Mouse (Mus musculus): Measurements from ENCODE around the gene Foxj1. TPM values are rescaled to one million over a fixed set of nuclear protein-coding genes. Genes with fewer than 3 reads are reported as not detected.
A peak's percentile ranks its signal among the peaks of the same experiment; 100 is the strongest.

The Foxj1 gene
- polyA plus RNA-seq, 1 experiment: 0.14 TPM

GRCm38 (mm10) chr11:116376945-116377661 is 41.9 kb upstream of the Foxj1 start:
- Histone ChIP-seq H3K79me3 (ENCODE audit: low read depth) (no peaks in the 10 kb centered on the region), H3ac (ENCODE audit: control insufficient read depth, insufficient read length, low read depth) (no peak overlapping the region), H3K27me3 (ENCODE audit: control insufficient read depth, insufficient read depth, insufficient read length) (no peaks in the 10 kb centered on the region), H3K36me3 (ENCODE audit: control insufficient read depth, insufficient read depth) (no peaks in the 10 kb centered on the region), H3K79me2 (ENCODE audit: control insufficient read depth, insufficient read depth) (no peaks in the 10 kb centered on the region), H3K4me3 (ENCODE audit: insufficient read depth, poor library complexity, severe bottlenecking) (no peak overlapping the region)
- no peak for TF ChIP-seq FOSL1 (IDR thresholded peaks at IDR 0.05; ENCODE audit: insufficient read depth, low read length, poor library complexity, severe bottlenecking)
- peak; percentile 60 for TF ChIP-seq MYOD1 (IDR thresholded peaks at IDR 0.05; ENCODE audit: control insufficient read depth, insufficient read length, low read depth)

GRCm38 (mm10) chr11:116371894-116372450 is 36.8 kb upstream of the Foxj1 start:
- Histone ChIP-seq H3K79me2 (ENCODE audit: control insufficient read depth, insufficient read depth) (no peaks in the 10 kb centered on the region), H3K36me3 (ENCODE audit: control insufficient read depth, insufficient read depth) (no peaks in the 10 kb centered on the region), H3ac (ENCODE audit: control insufficient read depth, insufficient read length, low read depth) (no peak overlapping the region), H3K27me3 (ENCODE audit: control insufficient read depth, insufficient read depth, insufficient read length) (no peaks in the 10 kb centered on the region), H3K79me3 (ENCODE audit: low read depth) (no peaks in the 10 kb centered on the region), H3K4me3 (ENCODE audit: insufficient read depth, poor library complexity, severe bottlenecking) (no peak overlapping the region)
- TF ChIP-seq CEBPB (IDR thresholded peaks at IDR 0.05; ENCODE audit: low read depth) (no peak), CTCF (IDR thresholded peaks at IDR 0.05; ENCODE audit: control insufficient read depth, insufficient read depth, insufficient read length) (no peak), FOSL1 (IDR thresholded peaks at IDR 0.05; ENCODE audit: insufficient read depth, low read length, poor library complexity, severe bottlenecking) (no peak), USF1 (IDR thresholded peaks at IDR 0.05; ENCODE audit: low read depth) (no peak), MAX (IDR thresholded peaks at IDR 0.05) (no peak), MYOG (IDR thresholded peaks at IDR 0.05; ENCODE audit: control insufficient read depth, extremely low read depth, insufficient read length) (no peak), MYOD1 (IDR thresholded peaks at IDR 0.05; ENCODE audit: control insufficient read depth, insufficient read length, low read depth) (no peak)

- Histone ChIP-seq H3K36me3 (ENCODE audit: control insufficient read depth, insufficient read depth) (no peaks in the 10 kb centered on the region), H3K27me3 (ENCODE audit: control insufficient read depth, insufficient read depth, insufficient read length) (no peaks in the 10 kb centered on the region), H3K79me2 (ENCODE audit: control insufficient read depth, insufficient read depth) (no peaks in the 10 kb centered on the region), H3ac (ENCODE audit: control insufficient read depth, insufficient read length, low read depth) (no peak overlapping the region), H3K4me3 (ENCODE audit: insufficient read depth, poor library complexity, severe bottlenecking) (no peak overlapping the region), H3K79me3 (ENCODE audit: low read depth) (no peaks in the 10 kb centered on the region)
- TF ChIP-seq CEBPB (IDR thresholded peaks at IDR 0.05; ENCODE audit: low read depth): no peak
- no peak for TF ChIP-seq MYOG (IDR thresholded peaks at IDR 0.05; ENCODE audit: control insufficient read depth, extremely low read depth, insufficient read length)
- no peak for TF ChIP-seq MAX (IDR thresholded peaks at IDR 0.05)
- TF ChIP-seq CTCF (IDR thresholded peaks at IDR 0.05; ENCODE audit: control insufficient read depth, insufficient read depth, insufficient read length): no peak
- TF ChIP-seq MYOD1 (IDR thresholded peaks at IDR 0.05; ENCODE audit: control insufficient read depth, insufficient read length, low read depth): no peak
- TF ChIP-seq USF1 (IDR thresholded peaks at IDR 0.05; ENCODE audit: low read depth): no peak
- no peak for TF ChIP-seq FOSL1 (IDR thresholded peaks at IDR 0.05; ENCODE audit: insufficient read depth, low read length, poor library complexity, severe bottlenecking)
These were observed 34.4 kb upstream of the Foxj1 start for GRCm38 (mm10) chr11:116369633-116370032.

- Histone ChIP-seq H3K27me3 (ENCODE audit: control insufficient read depth, insufficient read depth, insufficient read length) (no peaks in the 10 kb centered on the region), H3K36me3 (ENCODE audit: control insufficient read depth, insufficient read depth) (no peaks in the 10 kb centered on the region), H3K79me3 (ENCODE audit: low read depth) (no peaks in the 10 kb centered on the region), H3ac (ENCODE audit: control insufficient read depth, insufficient read length, low read depth) (no peak overlapping the region), H3K79me2 (ENCODE audit: control insufficient read depth, insufficient read depth) (no peaks in the 10 kb centered on the region), H3K4me3 (ENCODE audit: insufficient read depth, poor library complexity, severe bottlenecking) (no peak overlapping the region)
- TF ChIP-seq USF1 (IDR thresholded peaks at IDR 0.05; ENCODE audit: low read depth) (no peak), MAX (IDR thresholded peaks at IDR 0.05) (no peak), CEBPB (IDR thresholded peaks at IDR 0.05; ENCODE audit: low read depth) (no peak), MYOD1 (IDR thresholded peaks at IDR 0.05; ENCODE audit: control insufficient read depth, insufficient read length, low read depth) (no peak), MYOG (IDR thresholded peaks at IDR 0.05; ENCODE audit: control insufficient read depth, extremely low read depth, insufficient read length) (no peak), CTCF (IDR thresholded peaks at IDR 0.05; ENCODE audit: control insufficient read depth, insufficient read depth, insufficient read length) (no peak), FOSL1 (IDR thresholded peaks at IDR 0.05; ENCODE audit: insufficient read depth, low read length, poor library complexity, severe bottlenecking) (no peak)
These were observed 33.9 kb upstream of the Foxj1 start for GRCm38 (mm10) chr11:116369051-116369450.

- no peak overlapping the region for H3K4me3 ChIP-seq (ENCODE audit: insufficient read depth, poor library complexity, severe bottlenecking)
- no peaks in the 10 kb centered on the region for H3K79me3 ChIP-seq (ENCODE audit: low read depth)
- TF ChIP-seq FOSL1 (IDR thresholded peaks at IDR 0.05; ENCODE audit: insufficient read depth, low read length, poor library complexity, severe bottlenecking) (no peak), MYOD1 (IDR thresholded peaks at IDR 0.05; ENCODE audit: control insufficient read depth, insufficient read length, low read depth) (no peak), MYOG (IDR thresholded peaks at IDR 0.05; ENCODE audit: control insufficient read depth, extremely low read depth, insufficient read length) (no peak), CEBPB (IDR thresholded peaks at IDR 0.05; ENCODE audit: low read depth) (no peak), CTCF (IDR thresholded peaks at IDR 0.05; ENCODE audit: control insufficient read depth, insufficient read depth, insufficient read length) (peak; percentile 70)
- no peaks in the 10 kb centered on the region for H3K27me3 ChIP-seq (ENCODE audit: control insufficient read depth, insufficient read depth, insufficient read length)
- no peaks in the 10 kb centered on the region for H3K79me2 ChIP-seq (ENCODE audit: control insufficient read depth, insufficient read depth)
- H3K36me3 ChIP-seq (ENCODE audit: control insufficient read depth, insufficient read depth): no peaks in the 10 kb centered on the region
- no peak overlapping the region for H3ac ChIP-seq (ENCODE audit: control insufficient read depth, insufficient read length, low read depth)
These were observed 32.9 kb upstream of the Foxj1 start for GRCm38 (mm10) chr11:116368116-116368515.

Data from C2C12 (cell line).